Mouse (Mus musculus): Measurements from ENCODE around the gene Cit.

GRCm38 (mm10) chr5:116052171-116052570 lies 207.1 kb downstream of the Cit start:
- TF ChIP-seq CTCF (IDR thresholded peaks at IDR 0.05; ENCODE audit: low read depth, low read length), result no peak
- TF ChIP-seq POLR2A (IDR thresholded peaks at IDR 0.05; ENCODE audit: borderline replicate concordance, low read depth, low read length), result no peak
